Mouse (Mus musculus): ENCODE data around the gene Htatsf1. TPM values are rescaled to one million over a fixed set of nuclear protein-coding genes. Genes with fewer than 3 reads are reported as not detected.

The Htatsf1 gene
- polyA plus RNA-seq (2012; rRNA removed) (5.9 and 10.6 TPM in 2 replicates), polyA plus RNA-seq (2014; fragmentation: Nextera tagmentation; extraction: Ambion mirVana) (25.7 and 26.1 TPM in 2 replicates)

DNA sequence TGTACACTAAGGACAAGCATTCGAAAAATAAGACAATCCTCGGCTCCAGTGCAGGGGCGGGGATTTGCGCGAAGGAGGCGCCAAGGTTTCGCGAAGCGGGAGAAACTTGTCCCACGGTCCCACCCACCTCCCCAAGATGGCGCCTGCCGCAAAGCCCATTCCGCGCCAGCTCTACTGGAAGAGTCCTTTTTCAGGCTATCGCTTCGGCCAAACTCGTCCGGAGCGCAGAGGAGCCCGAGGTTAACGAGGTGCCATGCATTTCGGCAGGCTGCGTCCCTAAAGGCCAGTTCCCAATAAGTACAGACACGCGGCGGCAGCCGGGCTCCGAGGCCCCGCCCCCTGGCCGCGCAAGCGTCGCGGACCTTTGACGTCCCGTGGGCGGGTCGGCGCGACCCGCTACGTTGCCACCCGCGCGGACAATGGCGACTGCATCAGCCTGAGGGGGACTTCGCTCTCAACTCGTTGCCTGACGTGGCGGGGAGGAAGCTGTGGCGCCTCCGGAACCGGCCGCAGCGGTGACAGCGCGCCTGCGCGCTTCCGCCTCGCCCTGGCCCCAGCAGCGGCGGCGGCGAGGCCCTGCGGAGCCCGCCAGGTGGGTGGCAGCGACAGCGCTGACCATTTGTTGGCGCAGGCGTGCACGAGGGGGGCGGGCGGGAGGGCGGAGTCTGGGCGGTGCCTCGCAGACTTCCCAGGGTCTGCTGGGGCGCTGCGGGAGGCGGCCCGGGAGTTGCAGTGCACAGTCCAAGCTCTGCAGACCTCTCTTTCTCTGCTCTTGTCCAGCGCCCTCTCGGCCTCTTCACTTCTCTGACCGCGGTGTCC is at the start of gene Htatsf1:
Gene Htatsf1, plus strand, starts transcription at position 410 of the 819 bp plus-strand sequence.
- TF ChIP-seq EP300 (IDR thresholded peaks at IDR 0.05; ENCODE audit: low read depth) (no peak), CTCF (IDR thresholded peaks at IDR 0.05; ENCODE audit: low read depth) (no peak)
- Histone ChIP-seq H3K4me1 (replicated peaks; ENCODE audit: control insufficient read depth in 2 of 2, insufficient read depth in 2 of 2, low read length in 1 of 2) (0 out of 4 replicates have a peak, but pooled peaks cover 0 to 2% of the 10 kb centered on the region in 2 experiments), H3K9me3 (ENCODE audit: control insufficient read depth, low read length) (no peaks in the 10 kb centered on the region), H3K36me3 (replicated peaks; ENCODE audit: control insufficient read depth, insufficient read depth, low read depth) (no peaks in the 10 kb centered on the region), H3K4me2 (ENCODE audit: low read depth) (peak within 1 kb of the TSS; percentile 68), H3K27me3 (ENCODE audit: control insufficient read depth, insufficient read depth, low read length) (no peaks in the 10 kb centered on the region), H3K4me3 (ENCODE audit: insufficient read depth in 1 of 2, low read depth in 2 of 2, low read length in 2 of 2) (peak within 1 kb of the TSS; percentile 75 to 98), H3K9ac (replicated peaks) (peak within 1 kb of the TSS; percentile 66), H3K27ac (peak within 1 kb of the TSS; percentile 56)
- DNase-seq (ENCODE audit: low read depth in 3 of 3, low spot score in 3 of 3) (peak; percentile 53 to 56 (median 54)), ATAC-seq (ENCODE audit: insufficient read depth) (peak; percentile 94)
- WGBS (ENCODE audit: insufficient replicate concordance), result 15% methylated on average over 79 of the region's 85 CpGs

- Histone ChIP-seq H3K4me2 (ENCODE audit: low read depth) (no peak overlapping the region), H3K9ac (replicated peaks) (no peak overlapping the region), H3K27ac (no peak overlapping the region), H3K4me1 (replicated peaks; ENCODE audit: control insufficient read depth in 2 of 2, insufficient read depth in 2 of 2, low read length in 1 of 2) (no peaks in the 10 kb centered on the region), H3K27me3 (ENCODE audit: control insufficient read depth, insufficient read depth, low read length) (no peaks in the 10 kb centered on the region), H3K36me3 (replicated peaks; ENCODE audit: control insufficient read depth, insufficient read depth, low read depth) (no peaks in the 10 kb centered on the region), H3K9me3 (ENCODE audit: control insufficient read depth, low read length) (no peaks in the 10 kb centered on the region), H3K4me3 (ENCODE audit: insufficient read depth in 1 of 2, low read depth in 2 of 2, low read length in 2 of 2) (no peak overlapping the region)
- DNase-seq (ENCODE audit: low read depth in 3 of 3, low spot score in 3 of 3) (no peak), ATAC-seq (ENCODE audit: insufficient read depth) (no peak)
- TF ChIP-seq CTCF (IDR thresholded peaks at IDR 0.05; ENCODE audit: low read depth), result no peak
- whole genome bisulfite sequencing (ENCODE audit: insufficient replicate concordance), result 54% methylated on average over 2 of the region's 2 CpGs
These were observed 40.5 kb upstream of the Htatsf1 start for GRCm38 (mm10) chrX:57012891-57013290.

DNA sequence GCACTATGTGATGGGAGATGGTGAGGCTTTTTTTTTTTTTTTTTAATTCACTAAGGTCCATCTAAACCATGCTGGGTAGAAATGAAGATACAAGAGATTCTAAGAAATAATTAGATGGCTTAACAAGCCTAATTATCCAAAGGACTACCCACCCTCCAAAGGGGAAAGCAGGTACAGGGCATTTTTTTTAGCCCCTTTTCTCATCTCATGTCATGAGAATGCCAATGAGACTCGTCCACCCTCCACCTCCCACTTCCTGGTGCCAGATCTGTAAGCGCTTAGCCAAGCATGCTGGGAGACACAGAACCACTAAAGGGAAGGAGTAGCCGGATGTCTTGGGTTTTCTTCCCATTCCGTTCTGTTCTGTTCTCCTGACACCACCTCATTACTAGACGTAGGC is 10.6 kb upstream of the Htatsf1 start, which contains the start of gene Brs3:
Gene Brs3, plus strand, starts transcription at position 301 of the 400 bp plus-strand sequence.
- WGBS (ENCODE audit: insufficient replicate concordance), result 63% methylated on average over 5 of the region's 5 CpGs

GRCm38 (mm10) chrX:57043869-57044268 is 9.5 kb upstream of the Htatsf1 start:
- 63% methylated on average over 6 of the region's 6 CpGs for WGBS (ENCODE audit: insufficient replicate concordance)
- H3K9me3 ChIP-seq (ENCODE audit: control insufficient read depth, low read length), result no peaks in the 10 kb centered on the region
- no peak for TF ChIP-seq CTCF (IDR thresholded peaks at IDR 0.05; ENCODE audit: low read depth)
- TF ChIP-seq EP300 (IDR thresholded peaks at IDR 0.05; ENCODE audit: low read depth), result no peak
- H3K9ac ChIP-seq (replicated peaks), result no peak overlapping the region
- H3K36me3 ChIP-seq (replicated peaks; ENCODE audit: control insufficient read depth, insufficient read depth, low read depth), result no peaks in the 10 kb centered on the region
- DNase-seq (ENCODE audit: low read depth in 3 of 3, low spot score in 3 of 3) (no peak), ATAC-seq (ENCODE audit: insufficient read depth) (no peak)
- no peaks in the 10 kb centered on the region for H3K27me3 ChIP-seq (ENCODE audit: control insufficient read depth, insufficient read depth, low read length)
- H3K4me2 ChIP-seq (ENCODE audit: low read depth), result no peak overlapping the region
- no peak overlapping the region for H3K4me3 ChIP-seq (ENCODE audit: insufficient read depth in 1 of 2, low read depth in 2 of 2, low read length in 2 of 2)
- H3K4me1 ChIP-seq (replicated peaks; ENCODE audit: control insufficient read depth in 2 of 2, insufficient read depth in 2 of 2, low read length in 1 of 2), result no peaks in the 10 kb centered on the region
- no peak overlapping the region for H3K27ac ChIP-seq

More for the DNA sequence above, 10.6 kb upstream of the Htatsf1 start, which contains the start of gene Brs3:
- no peak within 1 kb of the TSS for H3K4me2 ChIP-seq (ENCODE audit: low read depth)
- no peaks in the 10 kb centered on the region for H3K9me3 ChIP-seq (ENCODE audit: control insufficient read depth, low read length)
- TF ChIP-seq CTCF (IDR thresholded peaks at IDR 0.05; ENCODE audit: low read depth) (no peak), EP300 (IDR thresholded peaks at IDR 0.05; ENCODE audit: low read depth) (no peak)
- no peaks in the 10 kb centered on the region for H3K4me1 ChIP-seq (replicated peaks; ENCODE audit: control insufficient read depth in 2 of 2, insufficient read depth in 2 of 2, low read length in 1 of 2)
- H3K4me3 ChIP-seq (ENCODE audit: insufficient read depth in 1 of 2, low read depth in 2 of 2, low read length in 2 of 2), result no peak within 1 kb of the TSS
- H3K9ac ChIP-seq (replicated peaks), result no peak within 1 kb of the TSS
- DNase-seq (ENCODE audit: low read depth in 3 of 3, low spot score in 3 of 3) (no peak), ATAC-seq (ENCODE audit: insufficient read depth) (no peak)
- H3K27me3 ChIP-seq (ENCODE audit: control insufficient read depth, insufficient read depth, low read length), result no peaks in the 10 kb centered on the region
- no peak within 1 kb of the TSS for H3K27ac ChIP-seq
- H3K36me3 ChIP-seq (replicated peaks; ENCODE audit: control insufficient read depth, insufficient read depth, low read depth), result no peaks in the 10 kb centered on the region

DNA sequence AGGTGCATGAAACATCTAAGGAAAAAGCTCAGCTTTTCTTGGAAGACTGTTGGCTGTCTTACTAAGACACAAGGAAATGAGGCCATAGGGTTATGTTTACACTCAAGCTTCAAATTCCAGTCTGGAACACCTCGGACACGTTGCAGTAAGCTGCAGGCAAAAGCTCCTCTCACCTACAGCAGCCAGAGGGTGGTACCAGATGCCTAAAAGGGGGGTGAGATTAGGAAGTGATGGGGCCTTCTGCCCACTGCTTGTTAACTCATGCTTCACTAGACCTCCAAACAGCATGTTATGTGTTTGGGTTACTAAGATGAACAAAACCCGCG is 572 bp upstream of the Htatsf1 start:
- Histone ChIP-seq H3K36me3 (replicated peaks; ENCODE audit: control insufficient read depth, insufficient read depth, low read depth) (no peaks in the 10 kb centered on the region), H3K4me1 (replicated peaks; ENCODE audit: control insufficient read depth in 2 of 2, insufficient read depth in 2 of 2, low read length in 1 of 2) (0 out of 4 replicates have a peak, but pooled peaks cover 0 to 2% of the 10 kb centered on the region in 2 experiments), H3K4me2 (ENCODE audit: low read depth) (peak overlapping the region; percentile 68), H3K9ac (replicated peaks) (peak overlapping the region; percentile 40; the same call in 1 of the 2 replicates), H3K4me3 (ENCODE audit: insufficient read depth in 1 of 2, low read depth in 2 of 2, low read length in 2 of 2) (peak overlapping the region; percentile 75 to 98), H3K9me3 (ENCODE audit: control insufficient read depth, low read length) (no peaks in the 10 kb centered on the region), H3K27me3 (ENCODE audit: control insufficient read depth, insufficient read depth, low read length) (no peaks in the 10 kb centered on the region), H3K27ac (no peak overlapping the region; the same call in 1 of the 2 replicates)
- peak; percentile 37; the same call in 1 of the 2 replicates for ATAC-seq (ENCODE audit: insufficient read depth)
- DNase-seq (ENCODE audit: low read depth in 3 of 3, low spot score in 3 of 3), result peak in 1 of 3 experiments; percentile 0
- 9% methylated on average over 4 of the region's 4 CpGs for WGBS (ENCODE audit: insufficient replicate concordance)
- TF ChIP-seq EP300 (IDR thresholded peaks at IDR 0.05; ENCODE audit: low read depth) (no peak), CTCF (IDR thresholded peaks at IDR 0.05; ENCODE audit: low read depth) (no peak)

Measured in liver, embryonic 14.5 days (tissue).